Mouse (Mus musculus) bone marrow macrophage, adult 2 months (primary cell): ENCODE data around the gene Eif4g3. TPM values are rescaled to one million over a fixed set of nuclear protein-coding genes. Genes with fewer than 3 reads are reported as not detected.

Experiments
- H3K27ac ChIP-seq: 2 replicates; pipeline ENCODE4 v1.5.1; 2012; ENCODE audit warnings: low read depth, low read length; ENCODE audit not compliant: insufficient read depth
- H3K4me1 ChIP-seq: 2 replicates; pipeline ENCODE4 v1.6.1; 2012; ENCODE audit warnings: low read length; ENCODE audit not compliant: control insufficient read depth, insufficient read depth
- H3K4me3 ChIP-seq: 2 replicates; pipeline ENCODE4 v1.5.1; 2012; ENCODE audit warnings: mild to moderate bottlenecking, low read length, moderate library complexity; ENCODE audit not compliant: insufficient read depth
- CTCF ChIP-seq: IDR thresholded peaks from 2 replicates; pipeline ENCODE4 v1.5.1; 2012; ENCODE audit warnings: low read depth, mild to moderate bottlenecking, low read length, moderate library complexity
- POLR2A ChIP-seq: IDR thresholded peaks from 2 replicates; pipeline ENCODE4 v1.6.1; 2012; ENCODE audit warnings: mild to moderate bottlenecking, low read depth, low read length, borderline replicate concordance
- polyA plus RNA-seq: library from polyadenylated mRNA; stranded (reverse); fragments of >200 nt; gene quantifications from 2 replicates; pipeline ENCODE4 v1.2.4, GENCODE M21; 2012; ENCODE audit not compliant: missing spikeins, insufficient read depth, insufficient read length

Gene Eif4g3
- polyA plus RNA-seq, 1 experiment, result 74.3 TPM

- Histone ChIP-seq H3K4me1 (peaks cover 3% of the 10 kb centered on the region), H3K4me3 (no peak overlapping the region), H3K27ac (no peak overlapping the region)
- TF ChIP-seq POLR2A, result no peak
- no peak for TF ChIP-seq CTCF
These were observed 208.9 kb downstream of the Eif4g3 start for GRCm38 (mm10) chr4:138201696-138202095.

DNA sequence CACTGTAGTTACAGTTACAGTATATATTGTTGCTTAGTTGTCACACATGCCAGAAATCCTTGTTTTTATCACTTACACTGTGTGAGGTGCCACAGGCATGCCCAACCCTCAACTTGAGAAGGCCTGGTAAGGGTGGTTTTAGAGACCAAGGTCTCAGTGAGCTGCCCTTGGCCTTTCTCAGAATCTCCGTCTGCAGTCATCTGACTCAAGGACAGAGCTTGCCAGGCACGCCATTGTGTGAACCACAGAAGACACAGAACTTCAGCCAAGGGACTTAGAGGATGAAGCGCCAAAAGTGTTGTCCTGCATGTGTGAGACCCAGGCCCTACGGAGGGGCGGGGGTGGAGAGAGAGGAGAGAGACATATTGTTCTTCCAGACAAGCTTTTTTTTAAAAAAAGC is 217.3 kb downstream of the Eif4g3 start:
- H3K4me1 ChIP-seq, result peaks cover 19% of the 10 kb centered on the region
- TF ChIP-seq CTCF (no peak), POLR2A (no peak)
- H3K4me3 ChIP-seq, result no peak overlapping the region
- H3K27ac ChIP-seq, result no peak overlapping the region

DNA sequence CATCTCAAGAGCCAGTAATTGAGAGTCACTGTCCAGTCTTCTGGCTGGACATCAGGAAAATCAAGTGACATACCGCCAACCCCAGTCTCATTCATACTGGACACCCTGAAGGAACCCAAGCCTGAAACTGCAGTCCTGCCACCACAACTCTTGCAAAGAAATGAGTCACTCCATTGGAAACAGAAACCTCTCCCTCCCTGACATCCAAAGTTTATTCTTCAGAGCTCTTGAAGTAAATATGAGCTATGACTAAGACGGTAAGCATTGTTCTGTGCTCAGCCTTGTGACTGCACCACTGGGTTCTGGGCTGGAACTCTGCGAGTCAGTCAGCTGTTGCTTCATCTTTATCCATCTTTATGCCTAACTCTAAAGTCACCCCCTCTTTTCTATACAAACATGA is 221.0 kb downstream of the Eif4g3 start:
- H3K4me1 ChIP-seq, result peaks cover 21% of the 10 kb centered on the region
- peak overlapping the region; percentile 6; the same call in 1 of the 2 replicates for H3K27ac ChIP-seq
- H3K4me3 ChIP-seq, result no peak overlapping the region
- TF ChIP-seq POLR2A (no peak), CTCF (no peak)

DNA sequence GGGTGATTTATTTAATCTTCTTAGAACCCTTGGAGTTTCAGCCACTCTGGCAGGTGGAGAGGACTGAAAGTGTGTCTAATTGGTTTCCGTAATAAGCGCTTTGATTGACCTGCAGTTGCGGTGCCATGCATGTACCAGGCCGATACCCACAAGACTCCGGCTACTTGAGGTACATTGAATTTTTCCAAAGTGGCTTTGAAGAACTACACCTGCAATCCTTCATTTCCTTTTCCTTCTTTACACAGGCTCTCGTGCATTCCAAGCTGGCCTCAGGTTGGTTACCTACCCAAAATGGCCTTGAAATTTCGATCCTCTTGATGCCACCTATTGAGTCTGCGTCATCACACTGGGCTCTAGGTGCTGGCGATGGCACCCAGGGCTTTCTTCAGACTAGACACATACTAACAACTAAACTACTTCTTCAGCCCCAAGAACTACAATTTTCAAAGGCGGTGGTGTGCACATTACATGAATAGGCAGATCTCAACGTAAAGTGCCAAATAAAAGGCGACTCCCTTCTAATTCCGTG is 222.9 kb downstream of the Eif4g3 start:
- peaks cover 25% of the 10 kb centered on the region for H3K4me1 ChIP-seq
- peak overlapping the region; percentile 89 for H3K27ac ChIP-seq
- H3K4me3 ChIP-seq, result peak overlapping the region; percentile 87
- TF ChIP-seq CTCF (no peak), POLR2A (no peak)

- Histone ChIP-seq H3K27ac (peak within 1 kb of the TSS; percentile 89), H3K4me3 (peak within 1 kb of the TSS; percentile 90)
- TF ChIP-seq POLR2A, result no peak; the same call in 1 of the 2 replicates
- TF ChIP-seq CTCF, result no peak
These were observed 223.5 kb downstream of the Eif4g3 start, which contains the start of gene Hp1bp3 for GRCm38 (mm10) chr4:138216200-138216890. Gene Hp1bp3, plus strand, starts transcription at chr4:138216296.

GRCm38 (mm10) chr4:138216891-138217392 is 224.1 kb downstream of the Eif4g3 start:
- peak overlapping the region; percentile 90 for H3K4me3 ChIP-seq
- H3K4me1 ChIP-seq, result peaks cover 25% of the 10 kb centered on the region
- TF ChIP-seq CTCF (no peak), POLR2A (no peak)
- H3K27ac ChIP-seq, result peak overlapping the region; percentile 85

More at GRCm38 (mm10) chr4:138216200-138216890, 223.5 kb downstream of the Eif4g3 start, which contains the start of gene Hp1bp3:
- peaks cover 25% of the 10 kb centered on the region for H3K4me1 ChIP-seq

DNA sequence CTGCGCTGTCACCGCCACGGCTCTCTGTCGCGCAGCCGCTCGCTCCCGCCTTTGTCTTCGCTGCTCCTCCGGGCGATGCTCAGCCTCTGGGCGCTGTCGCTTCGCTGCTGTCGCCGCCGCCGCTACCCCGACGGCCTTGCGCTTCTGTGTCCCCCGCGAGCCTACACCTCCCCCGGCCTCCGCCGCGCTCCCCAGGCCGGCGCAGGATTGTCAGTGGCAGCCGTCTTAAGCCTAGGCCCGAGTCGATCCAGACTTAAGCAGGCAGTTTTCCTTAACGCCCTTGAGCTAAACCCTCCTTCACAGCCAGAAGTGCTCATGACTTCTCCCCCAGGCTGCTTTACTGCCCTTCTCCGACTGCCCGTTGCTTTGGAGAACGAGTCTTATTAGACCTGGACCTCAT is 224.6 kb downstream of the Eif4g3 start:
- peak overlapping the region; percentile 90 for H3K4me3 ChIP-seq
- TF ChIP-seq POLR2A, result no peak
- no peak for TF ChIP-seq CTCF
- H3K27ac ChIP-seq, result peak overlapping the region; percentile 70
- H3K4me1 ChIP-seq, result peaks cover 27% of the 10 kb centered on the region

DNA sequence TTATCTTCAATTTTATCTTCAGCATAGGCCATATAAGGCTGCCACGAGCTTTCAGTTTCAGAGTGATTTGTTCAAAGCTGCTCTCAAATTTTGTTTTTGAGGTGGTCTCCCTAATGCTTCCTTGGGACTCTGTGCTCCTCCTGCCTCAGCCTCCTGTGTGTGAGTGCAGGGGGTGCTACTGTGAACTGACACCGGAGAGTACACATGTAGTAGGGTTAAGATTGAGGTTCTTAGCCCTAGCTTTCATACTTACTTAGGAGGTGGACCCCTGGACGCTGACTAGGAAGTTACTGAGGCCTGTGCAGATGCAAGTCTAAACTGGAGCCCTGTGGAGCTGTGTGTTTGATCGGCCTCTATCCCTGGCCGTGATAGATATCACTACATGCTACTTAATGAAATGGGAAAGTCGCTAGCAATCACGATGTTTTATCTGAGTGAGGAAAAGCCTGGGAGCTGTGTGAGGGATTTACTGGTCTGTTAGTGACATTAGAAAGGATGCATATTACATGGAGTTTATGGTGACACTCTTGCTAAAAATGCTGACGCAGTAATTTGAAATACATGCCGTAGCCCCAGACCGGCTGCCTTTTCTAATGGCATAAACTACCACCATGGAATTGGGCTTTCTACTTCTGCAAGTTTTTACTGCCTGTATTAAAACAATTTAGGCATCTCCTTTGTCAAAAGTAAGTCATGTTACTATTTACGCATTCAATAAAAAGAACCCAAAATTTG is 225.3 kb downstream of the Eif4g3 start:
- Histone ChIP-seq H3K4me1 (peaks cover 25% of the 10 kb centered on the region), H3K27ac (no peak overlapping the region), H3K4me3 (peak overlapping the region; percentile 90)
- TF ChIP-seq POLR2A, result no peak
- TF ChIP-seq CTCF, result no peak

- TF ChIP-seq POLR2A (no peak), CTCF (no peak)
- H3K4me3 ChIP-seq, result no peak overlapping the region
- H3K27ac ChIP-seq, result no peak overlapping the region
- H3K4me1 ChIP-seq, result peaks cover 15% of the 10 kb centered on the region
These were observed 226.5 kb downstream of the Eif4g3 start for GRCm38 (mm10) chr4:138219331-138219730.
